Mouse (Mus musculus): Measurements from ENCODE around the gene Zfp541.

DNA sequence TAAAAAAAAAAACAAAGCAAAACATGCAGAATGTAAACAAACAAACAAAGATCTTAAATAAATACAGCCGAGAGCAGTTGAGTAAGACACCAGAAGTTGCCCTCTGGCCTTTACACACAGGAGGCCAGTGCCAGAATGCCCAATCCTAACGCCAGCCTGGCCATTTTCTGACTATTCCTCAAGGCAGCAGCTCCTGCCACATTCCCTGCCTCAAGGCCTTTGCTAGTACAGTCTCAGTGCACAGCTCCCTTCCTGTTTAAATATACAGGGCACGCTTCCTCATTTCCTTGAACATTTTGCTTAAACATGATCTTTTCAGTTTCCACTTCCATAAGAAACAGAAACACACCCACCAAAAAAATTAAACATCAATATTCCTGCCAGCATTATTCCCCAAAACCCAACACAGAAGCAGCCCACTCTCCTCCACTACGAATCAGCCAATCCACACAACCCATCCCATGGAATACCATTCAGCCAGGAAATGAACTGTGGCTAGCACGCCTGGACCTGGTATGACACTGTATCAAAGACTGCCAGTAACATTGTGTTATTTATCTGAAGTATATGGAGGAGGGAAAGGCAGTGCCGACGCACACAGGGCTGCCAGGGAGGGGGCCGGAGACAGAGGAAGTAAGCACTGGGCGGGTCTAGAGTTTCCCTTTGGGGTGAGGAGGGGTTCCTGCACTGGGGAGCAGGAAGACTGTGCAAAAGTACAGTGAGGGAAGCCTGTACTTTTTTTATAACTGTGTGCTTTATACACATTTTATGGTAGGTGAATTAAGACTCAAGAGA lies 43.4 kb upstream of the Zfp541 start:
- TF ChIP-seq CTCF (IDR thresholded peaks at IDR 0.05; ENCODE audit: low read depth, low read length) (no peak), POLR2A (IDR thresholded peaks at IDR 0.05; ENCODE audit: extremely low read depth, insufficient read depth, low read length) (no peak)
